Mouse (Mus musculus): ENCODE measurements around the gene Zdhhc18.

GRCm38 (mm10) chr4:133668537-133668936 is 18.6 kb upstream of the Zdhhc18 start:
- TF ChIP-seq EP300 (IDR thresholded peaks at IDR 0.05) (no peak), CTCF (IDR thresholded peaks at IDR 0.05) (no peak)
